In genomic region chr2:170107791-170108190, GRCm38 (mm10) we compare ENCODE assay signal across 34 mouse cellular contexts.
"Had no signal": no experiment of that assay in that cellular context is flagged by ENCODE, and none has a peak within 500 bp of the region (broad histone marks: within the 10 kb centered on the region; RNA-seq: fewer than 3 reads in every experiment).

No protein-coding gene starts in this region.

- H3K4me2 ChIP-seq: heart, embryonic 12.5 days; heart, embryonic 13.5 days; heart, embryonic 15.5 days; hindbrain, embryonic 12.5 days; hindbrain, embryonic 13.5 days; hindbrain, embryonic 14.5 days; hindbrain, embryonic 15.5 days; intestine, embryonic 15.5 days; kidney, embryonic 15.5 days had no signal

- H3K27me3 ChIP-seq: heart, embryonic 12.5 days; heart, embryonic 13.5 days; heart, embryonic 15.5 days; hindbrain, embryonic 12.5 days; hindbrain, embryonic 13.5 days; hindbrain, embryonic 15.5 days; intestine, embryonic 15.5 days; kidney, embryonic 15.5 days had no signal

- H3K9ac ChIP-seq: heart, embryonic 12.5 days; heart, embryonic 13.5 days; heart, embryonic 15.5 days; hindbrain, embryonic 12.5 days; hindbrain, embryonic 13.5 days; hindbrain, embryonic 14.5 days; hindbrain, embryonic 15.5 days; intestine, embryonic 15.5 days; kidney, embryonic 15.5 days had no signal

- ATAC-seq: hindbrain, embryonic 16.5 days; hindbrain, postnatal 0 days; inflammation-experienced regulatory T-cells, adult 6 months; intestine, embryonic 15.5 days; intestine, embryonic 16.5 days; intestine, postnatal 0 days had no signal

- H3K4me3 ChIP-seq: heart, embryonic 12.5 days; heart, embryonic 13.5 days; heart, embryonic 15.5 days; hindbrain, embryonic 10.5 days; hindbrain, embryonic 12.5 days; hindbrain, embryonic 13.5 days; hindbrain, embryonic 15.5 days; intestine, embryonic 15.5 days; kidney, embryonic 15.5 days; layer of hippocampus, adult 2 months; left cerebral cortex, adult 2 months had no signal

- DNase-seq: heart, postnatal 10 days; heart, postnatal 14 days; heart, postnatal 36 days; heart, postnatal 4 days; kidney, adult 11 months; kidney, adult 18-20 months; kidney, adult 2 months; kidney, adult 8-10 months; kidney, adult 9 months; kidney, postnatal 10 days; kidney, postnatal 14 days; kidney, postnatal 25 days; kidney, postnatal 36 days; kidney, postnatal 4 days; layer of hippocampus, adult 9-11 months; layer of hippocampus, postnatal 36 days had no signal

- H3K4me1 ChIP-seq: kidney, embryonic 15.5 days had no signal

- H3K36me3 ChIP-seq: hindbrain, embryonic 15.5 days had no signal

- H3K9me3 ChIP-seq: heart, embryonic 12.5 days; heart, embryonic 13.5 days; heart, embryonic 15.5 days; hindbrain, embryonic 10.5 days; hindbrain, embryonic 12.5 days; hindbrain, embryonic 13.5 days; hindbrain, embryonic 15.5 days; intestine, embryonic 15.5 days; kidney, embryonic 15.5 days had no signal

- H3K27ac ChIP-seq: heart, embryonic 13.5 days; heart, embryonic 15.5 days; hindbrain, embryonic 10.5 days; hindbrain, embryonic 12.5 days; hindbrain, embryonic 13.5 days; hindbrain, embryonic 14.5 days; hindbrain, embryonic 15.5 days; hindbrain, postnatal 0 days; intestine, embryonic 15.5 days; kidney, embryonic 15.5 days; kidney, postnatal 0 days; layer of hippocampus, adult 2 months; left cerebral cortex, adult 2 months had no signal
